Mouse (Mus musculus): ENCODE results near the gene Thumpd3. TPM values are rescaled to one million over a fixed set of nuclear protein-coding genes. Genes with fewer than 3 reads are reported as not detected.

The Thumpd3 gene
- total RNA-seq, 1 experiment: 63.6 TPM

DNA sequence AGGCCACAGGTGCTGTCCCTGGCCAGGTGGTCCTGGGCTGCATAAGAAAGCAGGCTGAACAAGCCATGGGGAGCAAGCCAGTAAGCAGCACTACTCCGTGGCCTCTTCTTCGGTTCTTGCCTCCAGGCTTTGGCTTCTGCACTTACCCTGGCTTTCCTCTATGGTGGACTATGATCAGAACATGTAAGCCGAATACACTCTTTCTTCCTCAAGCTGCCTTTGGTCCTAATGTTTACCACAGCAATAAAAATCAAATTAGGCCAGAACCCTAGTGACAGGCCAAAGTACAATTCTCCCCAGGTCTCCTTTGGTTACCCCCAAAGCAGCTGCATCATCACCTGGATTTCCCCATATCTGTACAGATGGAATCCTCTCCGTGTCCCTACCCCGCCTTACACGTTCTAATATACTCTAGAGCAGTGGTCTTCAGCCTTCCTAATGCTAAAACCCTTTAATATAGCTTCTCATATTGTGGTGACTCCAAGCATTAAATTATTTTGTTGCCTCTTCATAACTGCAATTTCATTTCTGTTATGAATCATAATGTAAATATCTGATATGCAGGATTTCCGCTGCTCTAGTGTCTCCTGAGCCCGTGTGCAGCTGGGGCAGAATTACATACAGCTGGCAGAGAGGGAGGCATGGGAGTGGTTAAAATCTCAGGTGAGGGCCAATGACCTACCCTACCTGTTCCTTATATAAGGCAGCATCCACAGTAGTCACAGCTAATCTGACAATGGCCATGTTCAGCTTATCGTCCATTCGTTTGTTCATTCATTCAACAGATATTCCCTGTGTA, 42.5 kb upstream of the Thumpd3 start:
- H3K4me3 ChIP-seq (ENCODE audit: insufficient read depth in 1 of 2, low read depth in 1 of 2, low read length in 2 of 2, poor library complexity in 1 of 2, severe bottlenecking in 1 of 2): no peak overlapping the region
- no peak for TF ChIP-seq ZNF384 (IDR thresholded peaks at IDR 0.05; ENCODE audit: low read depth, low read length)
- TF ChIP-seq MAFK (IDR thresholded peaks at IDR 0.05; ENCODE audit: insufficient read depth, low read depth, low read length): no peak
- in situ Hi-C loops (cut with MboI; ENCODE audit: low sequenced_read_pairs in 2 of 2, unreplicated experiment in 2 of 2): loop anchor here (25.0 kb wide), 1 partner anchor 291 kb away; no protein-coding TSS in a partner anchor
- H3K4me1 ChIP-seq (ENCODE audit: control insufficient read depth in 2 of 2, insufficient read depth in 2 of 2, low read length in 2 of 2, poor library complexity in 1 of 2): peaks cover 2 to 3% of the 10 kb centered on the region in 2 experiments; a peak in 2 of 4 replicates
- no peak overlapping the region for H3K27ac ChIP-seq (ENCODE audit: insufficient read depth, low read depth, low read length, poor library complexity, severe bottlenecking)
- H3K9me3 ChIP-seq (ENCODE audit: control insufficient read depth, insufficient read depth, low read depth, low read length): no peaks in the 10 kb centered on the region
- no peaks in the 10 kb centered on the region for H3K36me3 ChIP-seq (ENCODE audit: control insufficient read depth, insufficient read depth, low read length, poor library complexity, severe bottlenecking)
- H3K9ac ChIP-seq (ENCODE audit: insufficient read depth, low read depth, low read length, poor library complexity, severe bottlenecking): no peak overlapping the region
- DNase-seq (ENCODE audit: low read depth, low spot score): no peak

GRCm38 (mm10) chr6:113006833-113007232, 39.2 kb upstream of the Thumpd3 start:
- H3K9ac ChIP-seq (ENCODE audit: insufficient read depth, low read depth, low read length, poor library complexity, severe bottlenecking): no peak overlapping the region
- in situ Hi-C loops (cut with MboI; ENCODE audit: low sequenced_read_pairs in 2 of 2, unreplicated experiment in 2 of 2): loop anchor here (25.0 kb wide), 1 partner anchor 295 kb away; no protein-coding TSS in a partner anchor
- peaks cover 1 to 3% of the 10 kb centered on the region in 2 experiments; a peak in 2 of 4 replicates for H3K4me1 ChIP-seq (ENCODE audit: control insufficient read depth in 2 of 2, insufficient read depth in 2 of 2, low read length in 2 of 2, poor library complexity in 1 of 2)
- no peak overlapping the region for H3K4me3 ChIP-seq (ENCODE audit: insufficient read depth in 1 of 2, low read depth in 1 of 2, low read length in 2 of 2, poor library complexity in 1 of 2, severe bottlenecking in 1 of 2)
- no peaks in the 10 kb centered on the region for H3K36me3 ChIP-seq (ENCODE audit: control insufficient read depth, insufficient read depth, low read length, poor library complexity, severe bottlenecking)
- DNase-seq (ENCODE audit: low read depth, low spot score): no peak
- H3K27ac ChIP-seq (ENCODE audit: insufficient read depth, low read depth, low read length, poor library complexity, severe bottlenecking): no peak overlapping the region
- no peak for TF ChIP-seq HCFC1 (IDR thresholded peaks at IDR 0.05; ENCODE audit: borderline replicate concordance, insufficient read depth, low read length)
- no peak for TF ChIP-seq ZNF384 (IDR thresholded peaks at IDR 0.05; ENCODE audit: low read depth, low read length)
- no peak for TF ChIP-seq MAFK (IDR thresholded peaks at IDR 0.05; ENCODE audit: insufficient read depth, low read depth, low read length)
- TF ChIP-seq ZC3H11A (IDR thresholded peaks at IDR 0.05; ENCODE audit: borderline replicate concordance, low read depth, low read length): no peak
- TF ChIP-seq CHD2 (IDR thresholded peaks at IDR 0.05; ENCODE audit: low read depth, low read length): no peak
- H3K9me3 ChIP-seq (ENCODE audit: control insufficient read depth, insufficient read depth, low read depth, low read length): no peaks in the 10 kb centered on the region

GRCm38 (mm10) chr6:113011886-113012285, 34.1 kb upstream of the Thumpd3 start:
- no peaks in the 10 kb centered on the region for H3K9me3 ChIP-seq (ENCODE audit: control insufficient read depth, insufficient read depth, low read depth, low read length)
- H3K4me3 ChIP-seq (ENCODE audit: insufficient read depth in 1 of 2, low read depth in 1 of 2, low read length in 2 of 2, poor library complexity in 1 of 2, severe bottlenecking in 1 of 2): no peak overlapping the region
- no peak overlapping the region for H3K9ac ChIP-seq (ENCODE audit: insufficient read depth, low read depth, low read length, poor library complexity, severe bottlenecking)
- no peaks in the 10 kb centered on the region for H3K36me3 ChIP-seq (ENCODE audit: control insufficient read depth, insufficient read depth, low read length, poor library complexity, severe bottlenecking)
- H3K27ac ChIP-seq (ENCODE audit: insufficient read depth, low read depth, low read length, poor library complexity, severe bottlenecking): no peak overlapping the region
- H3K4me1 ChIP-seq (ENCODE audit: control insufficient read depth in 2 of 2, insufficient read depth in 2 of 2, low read length in 2 of 2, poor library complexity in 1 of 2): no peaks in the 10 kb centered on the region
- TF ChIP-seq ZNF384 (IDR thresholded peaks at IDR 0.05; ENCODE audit: low read depth, low read length) (no peak), ZC3H11A (IDR thresholded peaks at IDR 0.05; ENCODE audit: borderline replicate concordance, low read depth, low read length) (no peak), CHD2 (IDR thresholded peaks at IDR 0.05; ENCODE audit: low read depth, low read length) (no peak), HCFC1 (IDR thresholded peaks at IDR 0.05; ENCODE audit: borderline replicate concordance, insufficient read depth, low read length) (no peak), MAFK (IDR thresholded peaks at IDR 0.05; ENCODE audit: insufficient read depth, low read depth, low read length) (no peak)
- in situ Hi-C loops (cut with MboI; ENCODE audit: low sequenced_read_pairs in 2 of 2, unreplicated experiment in 2 of 2): loop anchor here (25.0 kb wide), 1 partner anchor 300 kb away; no protein-coding TSS in a partner anchor
- no peak for DNase-seq (ENCODE audit: low read depth, low spot score)

DNA sequence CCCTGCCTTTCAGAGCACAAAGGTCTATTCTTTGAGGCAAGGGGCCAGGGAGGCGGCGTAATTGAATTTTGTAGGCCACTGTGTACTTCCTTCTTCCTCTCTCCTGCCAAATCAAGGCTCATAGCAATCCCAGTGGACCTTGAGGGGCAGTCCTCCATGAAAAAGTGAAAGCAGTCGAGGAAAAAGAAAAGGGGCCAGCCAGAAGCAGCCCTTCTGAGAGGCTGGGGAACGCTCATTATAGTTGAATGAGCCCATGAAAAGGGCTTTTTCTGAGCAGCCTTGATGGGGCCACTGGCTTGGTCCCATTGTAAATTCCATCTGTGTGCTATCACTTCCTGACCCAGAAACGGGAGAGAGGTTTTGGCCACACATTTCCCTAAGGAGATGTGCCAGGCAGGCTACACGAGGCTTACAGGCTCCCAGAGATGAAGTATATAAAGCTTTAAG, 33.5 kb upstream of the Thumpd3 start:
- DNase-seq (ENCODE audit: low read depth, low spot score): no peak
- no peak overlapping the region for H3K27ac ChIP-seq (ENCODE audit: insufficient read depth, low read depth, low read length, poor library complexity, severe bottlenecking)
- in situ Hi-C loops (cut with MboI; ENCODE audit: low sequenced_read_pairs in 2 of 2, unreplicated experiment in 2 of 2): loop anchor here (25.0 kb wide), 1 partner anchor 300 kb away; no protein-coding TSS in a partner anchor
- H3K4me3 ChIP-seq (ENCODE audit: insufficient read depth in 1 of 2, low read depth in 1 of 2, low read length in 2 of 2, poor library complexity in 1 of 2, severe bottlenecking in 1 of 2): no peak overlapping the region
- H3K4me1 ChIP-seq (ENCODE audit: control insufficient read depth in 2 of 2, insufficient read depth in 2 of 2, low read length in 2 of 2, poor library complexity in 1 of 2): no peaks in the 10 kb centered on the region
- H3K36me3 ChIP-seq (ENCODE audit: control insufficient read depth, insufficient read depth, low read length, poor library complexity, severe bottlenecking): no peaks in the 10 kb centered on the region
- TF ChIP-seq MAFK (IDR thresholded peaks at IDR 0.05; ENCODE audit: insufficient read depth, low read depth, low read length): no peak
- TF ChIP-seq HCFC1 (IDR thresholded peaks at IDR 0.05; ENCODE audit: borderline replicate concordance, insufficient read depth, low read length): no peak
- TF ChIP-seq ZC3H11A (IDR thresholded peaks at IDR 0.05; ENCODE audit: borderline replicate concordance, low read depth, low read length): no peak
- TF ChIP-seq CHD2 (IDR thresholded peaks at IDR 0.05; ENCODE audit: low read depth, low read length): no peak
- TF ChIP-seq ZNF384 (IDR thresholded peaks at IDR 0.05; ENCODE audit: low read depth, low read length): peak; percentile 41; the same call in 1 of the 2 replicates
- H3K9me3 ChIP-seq (ENCODE audit: control insufficient read depth, insufficient read depth, low read depth, low read length): no peaks in the 10 kb centered on the region
- no peak overlapping the region for H3K9ac ChIP-seq (ENCODE audit: insufficient read depth, low read depth, low read length, poor library complexity, severe bottlenecking)
